Mouse (Mus musculus) lung, embryonic 16.5 days (tissue): ENCODE measurements around the gene Raly. TPM values are rescaled to one million over a fixed set of nuclear protein-coding genes. Genes with fewer than 3 reads are reported as not detected.

ENCODE experiments used
- ATAC-seq: fragments of 200-750 bp; cut with Nextera tagmentation; 2 replicates; pipeline ENCODE4 v1.8.0; 2017; ENCODE audit warnings: low read depth, mild to moderate bottlenecking, moderate library complexity
- H3K27ac ChIP-seq: fragments of 300-500 bp; sonication (generic); 2 replicates; pipeline ENCODE4 v1.5.1; 2014; ENCODE audit warnings: mild to moderate bottlenecking, control low read depth, low read length
- H3K27me3 ChIP-seq: fragments of 300-500 bp; sonication (generic); 2 replicates; pipeline ENCODE4 v1.6.1; 2014; ENCODE audit warnings: low read depth, low read length, mixed read lengths; ENCODE audit not compliant: control insufficient read depth, insufficient read depth
- H3K36me3 ChIP-seq: fragments of 300-500 bp; sonication (generic); 2 replicates; pipeline ENCODE4 v1.6.1; 2014; ENCODE audit warnings: low read length; ENCODE audit not compliant: control insufficient read depth, insufficient read depth
- H3K4me1 ChIP-seq: fragments of 300-500 bp; sonication (generic); replicated peaks from 2 replicates; pipeline ENCODE4 v1.6.1; 2014; ENCODE audit warnings: low read length, mixed read lengths; ENCODE audit not compliant: control insufficient read depth, insufficient read depth
- H3K4me2 ChIP-seq: fragments of 300-500 bp; sonication (generic); 2 replicates; pipeline ENCODE4 v1.6.1; 2014; ENCODE audit warnings: low read depth, low read length, control low read depth
- H3K4me3 ChIP-seq: fragments of 300-500 bp; sonication (generic); 2 replicates; pipeline ENCODE4 v1.5.1; 2014; ENCODE audit warnings: mild to moderate bottlenecking, low read length, control low read depth
- H3K9ac ChIP-seq: fragments of 300-500 bp; sonication (generic); 2 replicates; pipeline ENCODE4 v1.6.1; 2014; ENCODE audit warnings: low read length, control low read depth
- H3K9me3 ChIP-seq: fragments of 300-500 bp; sonication (generic); 2 replicates; pipeline ENCODE4 v1.6.1; 2016; ENCODE audit warnings: low read length; ENCODE audit not compliant: control insufficient read depth
- WGBS: fragments of 180-500 bp; shearing (Covaris S2); extraction: QIAGEN DNeasy Blood & Tissue Kit; methylation state at CpG from one replicate; pipeline ENCODE4 v1.1.7; 2014; 5-methylcytosine and 5-hydroxymethylcytosine counted together
- polyA plus RNA-seq: library from polyadenylated mRNA; unstranded; fragments of >200 nt; fragmentation: Nextera tagmentation; extraction: Ambion mirVana; gene quantifications from 2 replicates; pipeline ENCODE4 v1.2.1, GENCODE M21; 2015

Raly gene
- 38.7 and 43.4 TPM in 2 replicates for polyA plus RNA-seq

DNA sequence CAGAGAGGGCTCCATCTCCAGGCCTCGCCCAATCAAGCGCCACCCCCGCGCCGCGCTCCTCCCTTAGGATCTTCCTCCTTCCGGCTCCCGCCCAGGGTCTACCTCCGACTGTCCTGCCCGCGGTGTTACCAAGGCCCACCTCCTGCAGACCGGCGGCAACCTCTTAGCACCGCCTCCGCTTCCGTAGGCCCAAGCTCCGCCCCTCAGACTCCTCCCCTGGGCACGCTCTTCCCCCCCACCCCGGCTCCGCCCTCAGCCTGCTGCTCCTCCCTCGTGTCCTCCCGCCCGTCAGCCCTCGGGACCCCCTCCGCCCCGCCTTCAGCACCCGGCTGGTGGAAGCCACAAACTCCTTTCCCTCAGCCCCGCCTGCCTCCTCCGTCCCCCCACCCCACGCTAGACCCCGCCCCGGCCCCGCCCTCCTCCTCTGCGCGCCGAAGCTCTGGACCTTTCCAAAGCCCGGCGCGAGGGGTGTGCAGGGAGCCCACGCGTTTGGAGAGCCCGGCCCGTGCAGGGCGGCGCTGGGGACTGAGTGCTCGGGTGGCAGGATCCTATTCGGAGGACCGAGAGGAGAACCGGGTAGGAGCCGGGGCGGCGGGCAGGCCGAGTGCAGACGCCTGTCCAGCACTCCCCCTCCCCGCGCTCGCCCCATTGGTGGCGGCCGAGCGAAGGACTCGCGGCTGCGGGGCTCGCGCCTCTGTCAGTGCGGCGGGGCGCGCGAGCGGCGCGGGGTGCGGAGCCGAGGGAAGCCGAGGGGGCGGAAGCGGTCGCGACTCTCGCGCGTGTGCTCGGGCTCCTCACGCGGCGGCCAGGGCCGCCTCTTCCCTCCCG, at the start of gene Raly, which contains the start of gene a:
Raly (plus strand) TSS at position 441 of the 828 bp plus-strand sequence.
a (plus strand) TSS at position 747 of the 828 bp plus-strand sequence.
- under 1% methylated on average over 63 of the region's 89 CpGs for WGBS
- H3K27ac ChIP-seq = peak within 1 kb of the TSS; percentile 99
- no peaks in the 10 kb centered on the region for H3K27me3 ChIP-seq
- peak within 1 kb of the TSS; percentile 74 for H3K4me2 ChIP-seq
- H3K9ac ChIP-seq = peak within 1 kb of the TSS; percentile 98
- no peaks in the 10 kb centered on the region for H3K9me3 ChIP-seq
- H3K4me1 ChIP-seq = peaks cover 26% of the 10 kb centered on the region
- no peaks in the 10 kb centered on the region for H3K36me3 ChIP-seq
- H3K4me3 ChIP-seq = peak within 1 kb of the TSS; percentile 83
- ATAC-seq = peak; percentile 97

GRCm38 (mm10) chr2:154742911-154743819, 47.7 kb upstream of the Raly start:
- no peak for ATAC-seq

GRCm38 (mm10) chr2:154743915-154744314, 47.0 kb upstream of the Raly start:
- Histone ChIP-seq H3K36me3 (no peaks in the 10 kb centered on the region), H3K27ac (no peak overlapping the region), H3K9ac (no peak overlapping the region), H3K9me3 (no peaks in the 10 kb centered on the region), H3K27me3 (no peaks in the 10 kb centered on the region), H3K4me3 (no peak overlapping the region), H3K4me1 (no peaks in the 10 kb centered on the region), H3K4me2 (no peak overlapping the region)
- 68% methylated on average over 4 of the region's 4 CpGs for WGBS
- ATAC-seq = no peak

More at GRCm38 (mm10) chr2:154742911-154743819, 47.7 kb upstream of the Raly start:
- Histone ChIP-seq H3K9me3 (no peaks in the 10 kb centered on the region), H3K4me2 (no peak overlapping the region), H3K4me1 (no peaks in the 10 kb centered on the region), H3K4me3 (no peak overlapping the region), H3K27ac (no peak overlapping the region), H3K9ac (no peak overlapping the region), H3K27me3 (no peaks in the 10 kb centered on the region), H3K36me3 (no peaks in the 10 kb centered on the region)
- WGBS = 64% methylated on average over 10 of the region's 10 CpGs

DNA sequence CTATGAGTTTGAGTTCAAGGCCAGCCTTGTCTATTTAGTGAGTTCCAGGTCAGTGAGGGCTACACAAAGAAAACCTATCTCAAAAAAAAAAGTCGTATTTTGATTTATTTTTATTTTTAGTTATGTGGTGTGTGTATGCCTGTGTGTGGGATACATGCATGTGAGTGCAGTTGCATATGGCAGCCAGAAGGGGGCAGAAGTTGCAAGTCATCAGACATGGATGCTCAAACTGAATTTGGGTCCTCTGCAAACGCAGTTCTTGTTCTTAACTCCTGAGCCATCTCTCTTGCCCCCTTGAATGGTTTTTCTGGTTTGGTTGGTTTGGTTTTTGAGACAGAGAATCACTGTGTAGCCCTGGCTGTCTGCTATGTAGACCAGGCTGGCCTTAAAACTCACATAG, 42.5 kb upstream of the Raly start:
- Histone ChIP-seq H3K27ac (no peak overlapping the region), H3K27me3 (no peaks in the 10 kb centered on the region), H3K4me2 (no peak overlapping the region), H3K36me3 (no peaks in the 10 kb centered on the region), H3K9ac (no peak overlapping the region), H3K9me3 (no peaks in the 10 kb centered on the region), H3K4me1 (peaks cover 6% of the 10 kb centered on the region; the same call in 1 of the 2 replicates), H3K4me3 (no peak overlapping the region)
- ATAC-seq = no peak
- WGBS = 83% methylated on average over 2 of the region's 2 CpGs

DNA sequence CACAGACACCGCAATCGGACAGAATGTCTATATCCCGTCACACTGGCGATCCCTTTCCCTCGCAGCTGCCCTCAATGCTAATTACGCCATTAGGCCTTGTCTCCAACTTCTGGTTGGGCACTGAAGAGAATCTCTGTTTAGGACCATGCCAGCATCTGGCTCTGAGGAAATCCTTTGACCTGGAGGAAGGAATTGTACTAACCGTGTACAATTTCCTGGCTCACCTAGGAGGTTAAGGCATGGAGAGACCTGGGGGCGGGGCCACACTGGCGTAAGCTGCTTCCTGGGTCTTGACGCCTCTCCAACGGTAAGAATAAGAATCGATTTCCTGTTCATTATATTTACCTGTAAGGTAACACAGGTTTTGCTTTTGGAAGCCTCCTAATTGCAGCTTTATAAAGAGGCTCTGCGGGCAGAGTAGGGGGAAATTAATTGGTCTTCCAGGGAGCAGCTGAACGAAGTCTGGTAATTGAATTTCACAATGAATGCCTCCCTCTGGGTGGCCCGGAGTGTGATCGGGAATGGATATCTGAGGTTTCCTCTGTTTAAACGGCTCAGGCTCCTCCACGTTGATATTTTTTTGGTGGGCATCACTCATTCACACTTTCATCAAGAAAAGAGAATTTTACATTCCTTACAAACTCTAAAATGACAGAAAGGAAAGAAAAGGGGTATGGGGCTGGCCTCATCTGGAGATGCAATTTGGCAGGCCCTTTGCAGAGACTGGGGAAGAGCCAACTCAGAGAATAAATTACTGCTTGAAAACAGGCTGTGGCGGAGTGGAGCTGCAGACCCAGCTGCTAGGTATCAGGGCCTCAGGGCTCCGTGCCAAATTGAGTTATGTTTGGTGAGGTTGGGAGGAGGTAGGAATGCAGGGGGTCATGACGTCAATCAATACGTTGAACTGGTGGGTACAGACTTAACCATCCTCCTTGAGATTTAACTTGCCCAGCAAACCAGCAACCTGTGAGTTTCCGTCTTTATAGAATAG, 41.6 kb upstream of the Raly start:
- Histone ChIP-seq H3K4me2 (no peak overlapping the region; the same call in 1 of the 2 replicates), H3K27ac (no peak overlapping the region), H3K9me3 (no peaks in the 10 kb centered on the region), H3K27me3 (no peaks in the 10 kb centered on the region), H3K36me3 (no peaks in the 10 kb centered on the region), H3K4me3 (no peak overlapping the region), H3K9ac (no peak overlapping the region), H3K4me1 (peaks cover 6% of the 10 kb centered on the region; the same call in 1 of the 2 replicates)
- ATAC-seq = peak; percentile 73
- WGBS = 56% methylated on average over 23 of the region's 23 CpGs

DNA sequence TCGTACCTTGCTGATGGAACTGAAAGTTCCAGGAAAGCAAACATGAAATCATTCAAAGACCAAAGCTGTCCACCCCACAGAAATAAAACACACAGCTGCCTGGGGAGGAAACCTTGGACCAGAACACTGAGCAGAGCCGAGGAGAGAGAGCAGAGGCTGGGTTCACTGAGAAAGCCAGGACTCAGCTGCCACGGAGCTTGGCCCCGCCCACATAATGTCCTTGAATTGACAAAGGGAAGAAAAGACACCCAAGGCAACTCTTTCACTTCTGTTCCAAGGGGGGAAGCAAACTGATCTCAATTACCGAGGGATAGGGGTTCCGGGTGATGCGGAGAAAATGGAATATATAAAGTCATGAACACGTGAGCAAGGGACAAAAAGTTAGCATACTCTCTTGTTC, 39.0 kb upstream of the Raly start:
- Histone ChIP-seq H3K36me3 (no peaks in the 10 kb centered on the region), H3K9me3 (no peaks in the 10 kb centered on the region), H3K4me3 (no peak overlapping the region), H3K27me3 (no peaks in the 10 kb centered on the region), H3K27ac (no peak overlapping the region), H3K9ac (no peak overlapping the region), H3K4me2 (no peak overlapping the region), H3K4me1 (peaks cover 6% of the 10 kb centered on the region; the same call in 1 of the 2 replicates)
- ATAC-seq = no peak
- 58% methylated on average over 8 of the region's 8 CpGs for WGBS

GRCm38 (mm10) chr2:154754068-154754560, 36.8 kb upstream of the Raly start:
- Histone ChIP-seq H3K9ac (no peak overlapping the region), H3K36me3 (no peaks in the 10 kb centered on the region), H3K4me2 (no peak overlapping the region), H3K27me3 (no peaks in the 10 kb centered on the region), H3K4me1 (peaks cover 5% of the 10 kb centered on the region; the same call in 1 of the 2 replicates), H3K9me3 (no peaks in the 10 kb centered on the region), H3K4me3 (no peak overlapping the region), H3K27ac (no peak overlapping the region)
- ATAC-seq = no peak
- 80% methylated on average over 2 of the region's 2 CpGs for WGBS

- Histone ChIP-seq H3K27ac (no peak overlapping the region), H3K4me1 (no peaks in the 10 kb centered on the region; the same call in 1 of the 2 replicates), H3K36me3 (no peaks in the 10 kb centered on the region), H3K4me3 (no peak overlapping the region), H3K27me3 (no peaks in the 10 kb centered on the region), H3K4me2 (no peak overlapping the region), H3K9me3 (no peaks in the 10 kb centered on the region), H3K9ac (no peak overlapping the region)
- ATAC-seq = no peak
- WGBS = 62% methylated on average over 6 of the region's 6 CpGs
These were observed 35.1 kb upstream of the Raly start for GRCm38 (mm10) chr2:154755791-154756190.
